Mouse (Mus musculus): ENCODE data around the gene Arl16.

Arl16 gene

DNA sequence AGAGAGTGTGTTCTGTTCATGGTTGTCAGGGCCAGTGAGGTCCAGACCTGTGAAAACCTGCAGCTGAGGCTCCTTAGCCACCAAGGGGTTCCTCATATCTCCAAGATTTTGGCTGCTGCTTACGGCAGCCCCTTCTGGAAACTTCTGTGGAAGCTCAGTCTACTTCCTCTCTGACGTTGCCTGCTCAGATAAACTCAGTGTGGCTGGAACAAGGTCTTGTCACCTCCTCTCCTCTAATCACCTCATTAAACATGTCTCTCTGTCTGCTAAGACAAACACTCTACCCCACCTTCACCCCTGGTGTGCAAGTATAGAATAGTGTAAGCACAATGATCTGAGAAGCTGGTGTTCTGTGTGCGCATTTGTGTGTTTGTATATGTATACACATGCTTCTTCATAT lies 21.9 kb downstream of the Arl16 start:
- DNase-seq (ENCODE audit: low read depth), result no peak

DNA sequence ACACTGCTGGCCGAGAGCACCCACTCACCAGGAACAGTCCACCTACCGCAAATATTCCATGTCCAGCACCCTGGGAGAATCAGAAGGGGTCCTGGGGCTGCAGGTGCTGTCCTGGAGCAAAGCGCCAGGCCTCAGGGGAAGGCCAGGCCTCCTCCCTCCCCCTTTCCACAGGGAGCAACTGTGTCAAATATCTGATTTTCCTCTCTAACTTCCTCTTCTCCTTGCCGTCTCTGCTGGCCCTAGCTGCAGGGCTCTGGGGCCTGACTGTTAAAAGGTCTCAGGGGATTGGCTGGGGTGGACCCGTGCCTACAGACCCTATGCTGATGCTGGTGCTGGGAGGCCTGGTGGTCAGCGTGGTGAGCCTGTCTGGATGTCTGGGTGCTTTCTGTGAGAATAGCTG lies 23.3 kb downstream of the Arl16 start:
- DNase-seq (ENCODE audit: low read depth), result no peak

GRCm38 (mm10) chr11:120442765-120443280 lies 24.6 kb downstream of the Arl16 start:
- no peak for DNase-seq (ENCODE audit: low read depth)

GRCm38 (mm10) chr11:120442344-120442743 lies 25.1 kb downstream of the Arl16 start, which contains the start of gene Tspan10:
Tspan10 (plus strand) TSS chr11:120442644.
- DNase-seq (ENCODE audit: low read depth), result no peak

DNA sequence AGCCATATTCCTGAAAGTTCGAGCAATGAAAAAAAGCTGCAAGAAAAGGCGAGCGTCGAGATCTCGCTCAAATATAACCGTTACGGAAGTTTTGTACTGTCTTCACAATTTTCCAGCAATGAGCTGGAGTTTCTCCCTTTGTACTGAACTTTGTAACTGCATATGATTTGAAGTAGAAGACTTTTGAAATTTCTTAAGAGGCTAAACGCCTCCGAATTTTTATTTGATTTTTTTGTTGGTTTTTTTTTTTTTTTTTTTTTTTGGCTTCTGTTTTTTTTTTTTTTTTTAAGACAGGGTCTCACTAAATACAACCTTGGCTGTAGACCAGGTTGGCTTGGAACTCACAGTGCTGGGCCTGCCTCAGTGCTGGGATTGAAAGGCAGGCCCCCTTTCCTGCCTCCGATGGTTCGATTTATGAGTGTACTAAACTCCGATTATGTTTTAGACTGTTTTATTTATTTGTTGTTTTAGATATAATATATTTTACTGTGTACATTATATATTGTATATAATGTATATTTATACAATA lies 29.5 kb downstream of the Arl16 start:
- no peak for DNase-seq (ENCODE audit: low read depth)

- DNase-seq (ENCODE audit: low read depth), result peak; percentile 81
These were observed 30.1 kb downstream of the Arl16 start, which contains the start of gene Nploc4 for GRCm38 (mm10) chr11:120437152-120437856. Nploc4 (minus strand) TSS chr11:120437708.

DNA sequence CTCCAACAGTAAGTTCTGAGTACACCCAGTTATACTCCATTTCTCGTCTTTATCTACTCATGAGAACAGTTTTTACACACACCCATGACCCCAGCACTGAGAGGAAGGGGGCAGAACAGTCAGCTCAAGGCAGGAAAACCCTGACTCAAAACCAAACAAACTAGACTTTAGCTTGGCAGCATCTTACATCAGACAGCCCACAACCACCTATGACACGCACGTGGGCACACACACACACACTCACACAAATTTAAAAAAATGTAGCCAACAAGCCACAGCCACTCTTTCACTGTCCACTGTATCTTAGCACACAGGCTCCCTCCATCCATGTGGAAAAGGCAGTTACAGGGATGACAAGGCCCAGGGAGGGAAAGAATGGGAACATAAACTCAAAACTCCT lies 40.7 kb downstream of the Arl16 start:
- DNase-seq (ENCODE audit: low read depth), result peak; percentile 65

DNA sequence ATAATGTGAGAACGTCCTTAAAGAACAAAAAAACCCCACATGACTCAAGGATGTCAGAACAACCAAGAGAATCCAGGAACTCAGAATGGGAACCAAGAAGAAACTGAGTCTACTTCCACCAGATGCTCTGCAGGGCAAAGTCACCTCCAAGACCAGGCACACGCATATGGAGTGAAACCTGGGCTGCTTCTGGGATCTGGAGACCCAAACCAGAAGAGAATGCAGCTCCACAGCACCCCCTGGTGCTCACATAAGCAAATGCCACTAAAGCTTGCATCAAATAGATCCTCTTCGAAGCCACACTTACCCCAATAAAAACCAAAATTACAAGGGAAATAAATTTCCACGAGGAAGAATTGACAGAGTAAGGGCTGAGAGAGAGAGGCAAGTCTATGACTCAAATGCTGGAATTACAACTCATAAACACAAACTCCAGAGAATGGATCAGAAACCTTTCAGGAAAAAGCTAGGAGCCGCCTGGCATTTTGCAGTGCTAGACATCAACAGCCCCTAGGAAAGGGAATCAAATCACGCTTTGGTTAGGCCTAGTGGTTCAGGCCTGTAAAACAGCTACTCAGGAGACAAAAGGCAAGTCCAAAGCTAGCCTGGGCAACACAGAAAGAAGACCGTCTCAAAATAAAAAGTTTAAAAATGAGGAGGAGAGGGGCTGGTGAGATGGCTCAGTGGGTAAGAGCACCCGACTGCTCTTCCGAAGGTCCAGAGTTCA lies 43.7 kb downstream of the Arl16 start:
- peak; percentile 75 for DNase-seq (ENCODE audit: low read depth)

- no peak for DNase-seq (ENCODE audit: low read depth)
These were observed 44.5 kb downstream of the Arl16 start for GRCm38 (mm10) chr11:120422651-120423568.

DNA sequence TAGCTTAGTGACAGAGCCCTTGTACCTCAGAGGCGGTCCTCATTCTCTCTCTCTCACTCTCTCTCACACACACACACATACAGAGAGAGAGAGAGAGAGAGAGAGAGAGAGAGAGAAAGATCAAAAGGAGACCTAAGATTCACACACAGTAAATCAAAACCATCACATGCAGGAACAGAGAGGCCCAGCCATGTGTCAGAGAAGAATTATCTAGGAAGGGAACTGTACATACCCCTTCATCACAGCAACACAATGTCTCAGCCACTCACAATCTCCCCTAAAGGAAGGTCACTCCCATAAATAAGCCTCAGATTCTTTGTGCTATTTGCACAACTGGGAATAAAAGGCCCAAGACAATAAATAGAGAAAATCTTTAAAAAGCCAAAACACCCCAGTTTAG lies 48.8 kb downstream of the Arl16 start:
- DNase-seq (ENCODE audit: low read depth), result no peak

- no peak for DNase-seq (ENCODE audit: low read depth)
These were observed 49.6 kb downstream of the Arl16 start for GRCm38 (mm10) chr11:120417852-120418251.
